Mouse (Mus musculus) ES-Bruce4 (cell line): ENCODE data around the gene Clec3b. TPM values are rescaled to one million over a fixed set of nuclear protein-coding genes. Genes with fewer than 3 reads are reported as not detected.

Experiments used
- H3K27ac ChIP-seq: 2 replicates; pipeline ENCODE4 v1.5.1; 2012; ENCODE audit warnings: low read length, inconsistent platforms; ENCODE audit not compliant: insufficient read depth
- H3K27me3 ChIP-seq: 2 replicates; pipeline ENCODE4 v1.6.1; 2012; ENCODE audit warnings: mild to moderate bottlenecking, low read length, inconsistent platforms; ENCODE audit not compliant: control insufficient read depth, poor library complexity, insufficient read depth, severe bottlenecking
- H3K36me3 ChIP-seq: 2 replicates; pipeline ENCODE4 v1.6.1; 2012; ENCODE audit warnings: inconsistent platforms, mild to moderate bottlenecking, low read length, moderate library complexity; ENCODE audit not compliant: control insufficient read depth, poor library complexity, insufficient read depth, severe bottlenecking
- H3K4me1 ChIP-seq: one replicate; pipeline ENCODE4 v1.8.1; 2011; ENCODE audit warnings: low read length; ENCODE audit not compliant: control insufficient read depth, insufficient read depth
- H3K4me3 ChIP-seq: 2 replicates; pipeline ENCODE4 v1.5.1; 2011; ENCODE audit warnings: low read depth, mild to moderate bottlenecking, low read length
- H3K9ac ChIP-seq: 2 replicates; pipeline ENCODE4 v1.6.1; 2012; ENCODE audit warnings: low read depth, mild to moderate bottlenecking, inconsistent platforms; ENCODE audit not compliant: poor library complexity, severe bottlenecking
- H3K9me3 ChIP-seq: replicated peaks from 2 replicates; pipeline ENCODE4 v1.6.1; 2012; ENCODE audit warnings: mild to moderate bottlenecking, low read length, inconsistent platforms; ENCODE audit not compliant: control insufficient read depth, poor library complexity, insufficient read depth, severe bottlenecking
- CTCF ChIP-seq: IDR thresholded peaks from one replicate; pipeline ENCODE4 v1.8.1; 2011; ENCODE audit warnings: low read depth, low read length
- EP300 ChIP-seq: IDR thresholded peaks from 2 replicates; pipeline ENCODE4 v1.6.1; 2011; ENCODE audit warnings: low read depth, low read length; ENCODE audit not compliant: insufficient read depth
- POLR2A ChIP-seq: IDR thresholded peaks from one replicate; pipeline ENCODE4 v1.8.1; 2011; ENCODE audit warnings: low read length; ENCODE audit not compliant: insufficient read depth
- polyA plus RNA-seq: library from polyadenylated mRNA; stranded (reverse); fragments of >200 nt; gene quantifications from 2 replicates; pipeline ENCODE4 v1.2.4, GENCODE M21; 2011; ENCODE audit warnings: low read depth; ENCODE audit not compliant: missing spikeins, insufficient read depth, insufficient read length

Gene Clec3b
- polyA plus RNA-seq, 1 experiment, result not detected

DNA sequence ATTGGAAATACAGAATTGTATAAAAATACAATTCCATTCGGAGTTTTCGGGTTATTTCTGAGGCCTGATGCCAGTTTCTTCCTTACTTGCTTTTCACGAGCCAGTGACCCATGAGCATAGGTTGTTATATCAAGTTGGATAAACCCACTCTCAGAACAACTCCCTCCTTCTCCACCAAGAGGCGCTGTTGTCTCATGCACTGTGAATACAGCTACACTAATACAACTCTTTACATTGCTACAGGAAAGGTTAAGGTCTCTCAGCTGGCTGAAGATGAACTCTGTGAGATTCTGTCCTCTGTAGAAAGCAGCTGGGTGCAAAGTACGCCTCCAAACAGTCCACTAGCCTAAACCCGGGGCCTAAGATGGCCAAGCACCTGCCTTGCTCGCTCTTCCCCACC, 8.6 kb downstream of the Clec3b start:
- H3K4me1 ChIP-seq, result no peaks in the 10 kb centered on the region
- TF ChIP-seq EP300 (no peak), CTCF (peak; percentile 36)
- H3K36me3 ChIP-seq, result no peaks in the 10 kb centered on the region
- H3K9me3 ChIP-seq, result no peaks in the 10 kb centered on the region
- H3K27ac ChIP-seq, result no peak overlapping the region
- H3K4me3 ChIP-seq, result no peak overlapping the region
- H3K27me3 ChIP-seq, result no peaks in the 10 kb centered on the region
- no peak overlapping the region for H3K9ac ChIP-seq

DNA sequence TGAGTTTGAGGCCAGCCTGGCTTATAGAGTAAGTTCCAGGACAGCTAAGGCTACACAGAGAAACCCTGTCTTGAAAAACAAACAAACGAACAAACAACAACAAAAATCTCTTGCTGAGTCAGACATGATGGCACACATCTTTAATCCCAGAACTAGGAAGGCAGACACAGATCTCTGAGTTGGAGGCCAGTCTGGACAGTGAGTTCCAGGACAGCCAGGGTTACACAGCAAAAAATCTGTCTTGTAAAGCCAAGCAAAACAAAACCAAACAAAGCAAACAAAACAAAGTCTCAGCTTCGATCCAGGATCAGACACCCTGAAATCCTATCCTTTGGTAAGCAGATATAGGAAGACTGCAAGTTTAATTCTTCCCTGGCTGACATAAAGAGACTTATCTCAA, 11.0 kb downstream of the Clec3b start:
- Histone ChIP-seq H3K27me3 (no peaks in the 10 kb centered on the region), H3K9ac (no peak overlapping the region), H3K4me1 (no peaks in the 10 kb centered on the region), H3K4me3 (no peak overlapping the region), H3K9me3 (no peaks in the 10 kb centered on the region), H3K27ac (no peak overlapping the region), H3K36me3 (no peaks in the 10 kb centered on the region)
- TF ChIP-seq POLR2A (no peak), EP300 (no peak), CTCF (no peak)

DNA sequence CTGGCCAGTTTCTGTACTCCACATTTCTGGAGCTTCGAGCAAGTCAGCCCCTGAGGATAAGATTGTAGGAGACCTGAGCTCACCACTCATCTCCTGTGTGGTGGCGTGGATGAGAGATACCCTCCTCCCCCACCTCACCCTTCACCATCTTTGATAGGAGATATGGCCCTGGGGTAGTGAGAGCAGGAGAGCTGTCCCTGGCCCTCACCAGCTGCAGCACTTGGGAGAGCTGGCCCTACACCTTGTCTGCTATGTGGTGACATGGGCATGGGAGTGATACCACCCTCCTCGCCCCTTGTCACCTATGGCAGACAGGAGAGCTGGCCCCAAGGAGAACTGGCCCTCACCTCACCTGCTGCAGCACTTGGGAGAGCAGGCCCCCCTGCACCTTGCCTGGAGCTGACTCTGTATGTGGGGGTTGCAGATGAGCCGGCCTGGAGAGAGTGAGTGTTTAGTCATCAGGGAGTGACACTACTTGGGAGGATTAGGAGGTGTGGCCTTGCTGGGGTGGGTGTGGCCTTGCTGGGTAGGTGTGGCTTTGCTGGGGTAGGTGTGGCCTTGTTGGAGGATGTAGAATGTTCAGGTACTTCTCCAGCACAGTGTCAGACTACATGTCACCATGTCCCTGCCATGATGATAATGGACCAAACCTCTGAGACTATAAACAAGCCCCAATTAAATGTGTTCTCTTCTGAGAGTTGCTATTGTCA, 12.4 kb downstream of the Clec3b start:
- TF ChIP-seq CTCF (no peak), EP300 (no peak), POLR2A (no peak)
- no peaks in the 10 kb centered on the region for H3K9me3 ChIP-seq
- H3K27ac ChIP-seq, result no peak overlapping the region
- H3K4me1 ChIP-seq, result no peaks in the 10 kb centered on the region
- no peaks in the 10 kb centered on the region for H3K27me3 ChIP-seq
- no peaks in the 10 kb centered on the region for H3K36me3 ChIP-seq
- H3K9ac ChIP-seq, result no peak overlapping the region
- H3K4me3 ChIP-seq, result no peak overlapping the region

DNA sequence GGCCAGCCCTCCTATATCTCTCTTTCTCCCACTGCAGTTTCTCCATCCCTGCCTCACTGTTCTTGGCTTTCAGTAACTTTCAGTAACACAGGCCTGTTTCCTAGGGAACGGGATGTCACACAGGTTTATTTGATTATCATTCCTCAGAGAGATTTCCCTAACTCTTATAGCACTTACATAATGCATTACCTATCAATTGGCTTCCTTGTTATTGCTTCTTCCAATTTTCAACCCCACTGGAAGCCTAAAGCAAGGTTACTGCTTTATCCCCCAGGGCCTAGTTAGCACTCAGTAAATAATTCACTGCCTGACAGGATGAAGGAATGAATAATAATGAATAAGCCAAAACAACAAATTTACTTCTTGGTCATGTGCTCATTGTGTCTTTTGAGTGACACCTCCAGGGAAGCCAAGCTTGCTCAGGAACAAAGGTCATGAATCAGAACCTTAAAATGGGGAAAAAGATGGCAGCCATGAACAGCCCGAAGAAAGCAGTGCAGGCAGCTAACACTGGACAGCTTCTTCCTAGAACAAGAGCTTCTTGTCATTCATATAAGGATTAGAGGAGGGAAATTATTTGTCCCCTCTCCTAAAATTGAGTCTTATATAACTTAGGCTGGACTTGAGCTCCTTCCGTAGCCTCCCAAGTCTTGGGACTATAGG, 15.2 kb downstream of the Clec3b start:
- H3K9ac ChIP-seq, result no peak overlapping the region
- TF ChIP-seq CTCF (no peak), POLR2A (no peak), EP300 (no peak)

DNA sequence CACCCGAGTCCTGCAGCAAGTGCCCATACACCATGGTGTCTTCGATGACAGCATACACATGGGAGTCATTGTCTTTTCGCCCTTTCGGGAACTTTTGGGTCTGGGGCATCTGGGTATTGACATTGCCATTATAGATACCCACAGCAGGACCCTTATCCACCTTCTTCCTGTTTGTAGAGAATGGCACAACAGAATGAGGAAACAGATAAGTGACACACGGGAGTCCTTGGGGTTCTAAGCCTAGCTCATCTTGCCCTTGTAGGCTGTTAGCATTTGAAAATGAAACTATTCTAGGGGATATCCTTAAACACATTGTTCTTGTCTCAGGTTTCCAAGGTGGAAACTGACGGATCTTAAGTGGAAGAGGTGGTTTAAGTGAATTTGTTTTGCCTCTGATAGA, 23.0 kb downstream of the Clec3b start:
- TF ChIP-seq POLR2A, result no peak
- no peak for TF ChIP-seq CTCF
- no peak for TF ChIP-seq EP300
- H3K27ac ChIP-seq, result no peak overlapping the region
- H3K4me3 ChIP-seq, result no peak overlapping the region
- H3K9ac ChIP-seq, result no peak overlapping the region
- H3K36me3 ChIP-seq, result peaks cover 3% of the 10 kb centered on the region; the same call in 1 of the 2 replicates
- no peaks in the 10 kb centered on the region for H3K27me3 ChIP-seq
- H3K9me3 ChIP-seq, result no peaks in the 10 kb centered on the region
- H3K4me1 ChIP-seq, result no peaks in the 10 kb centered on the region

More for the DNA sequence above, 15.2 kb downstream of the Clec3b start:
- no peaks in the 10 kb centered on the region for H3K4me1 ChIP-seq
- no peaks in the 10 kb centered on the region for H3K27me3 ChIP-seq
- H3K27ac ChIP-seq, result no peak overlapping the region
- H3K4me3 ChIP-seq, result no peak overlapping the region
- H3K9me3 ChIP-seq, result no peaks in the 10 kb centered on the region
- H3K36me3 ChIP-seq, result no peaks in the 10 kb centered on the region

DNA sequence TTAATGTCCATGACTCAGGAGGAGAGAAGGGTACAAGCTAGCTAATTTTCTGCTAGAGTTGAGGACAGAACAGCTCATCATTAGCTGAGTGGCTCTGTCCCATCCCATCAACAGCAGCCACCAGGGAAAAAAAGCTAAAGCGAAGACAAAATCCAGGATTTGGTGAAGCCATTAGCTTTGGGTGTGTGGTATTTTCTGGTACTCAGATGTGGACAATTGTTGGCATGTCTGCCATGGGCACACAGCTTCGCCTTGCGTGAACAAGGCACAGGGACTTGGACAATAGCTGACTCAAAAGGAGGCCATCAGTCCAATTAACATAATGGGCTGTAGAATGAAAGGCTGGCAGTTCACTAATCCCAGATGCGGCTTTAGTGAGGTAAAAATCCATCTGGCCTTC, 23.6 kb downstream of the Clec3b start:
- TF ChIP-seq EP300 (no peak), CTCF (no peak), POLR2A (no peak)
- Histone ChIP-seq H3K9ac (no peak overlapping the region), H3K27ac (no peak overlapping the region)

More for the DNA sequence above, 23.6 kb downstream of the Clec3b start:
- Histone ChIP-seq H3K27me3 (no peaks in the 10 kb centered on the region), H3K4me1 (no peaks in the 10 kb centered on the region), H3K9me3 (no peaks in the 10 kb centered on the region), H3K4me3 (no peak overlapping the region), H3K36me3 (peaks cover 3% of the 10 kb centered on the region; the same call in 1 of the 2 replicates)
